Mouse (Mus musculus): Measurements from ENCODE around the gene Ssbp1. TPM values are rescaled to one million over a fixed set of nuclear protein-coding genes. Genes with fewer than 3 reads are reported as not detected.

Gene Ssbp1
- polyA plus RNA-seq (2021; fragmentation: Nextera tagmentation) = 50.0 and 64.3 TPM in 2 replicates
- long read RNA-seq, experiment 1, full-length matches to known transcripts = 39 of 44 reads
- long read RNA-seq, experiment 1, partial matches to known transcripts = 5 of 44 reads
- long read RNA-seq, experiment 1, other reads (novel, unspliced or antisense) = 0 of 44 reads
- long read RNA-seq, experiment 2, full-length matches to known transcripts = 22 of 31 reads
- long read RNA-seq, experiment 2, partial matches to known transcripts = 5 of 31 reads
- long read RNA-seq, experiment 2, other reads (novel, unspliced or antisense) = 4 of 31 reads

DNA sequence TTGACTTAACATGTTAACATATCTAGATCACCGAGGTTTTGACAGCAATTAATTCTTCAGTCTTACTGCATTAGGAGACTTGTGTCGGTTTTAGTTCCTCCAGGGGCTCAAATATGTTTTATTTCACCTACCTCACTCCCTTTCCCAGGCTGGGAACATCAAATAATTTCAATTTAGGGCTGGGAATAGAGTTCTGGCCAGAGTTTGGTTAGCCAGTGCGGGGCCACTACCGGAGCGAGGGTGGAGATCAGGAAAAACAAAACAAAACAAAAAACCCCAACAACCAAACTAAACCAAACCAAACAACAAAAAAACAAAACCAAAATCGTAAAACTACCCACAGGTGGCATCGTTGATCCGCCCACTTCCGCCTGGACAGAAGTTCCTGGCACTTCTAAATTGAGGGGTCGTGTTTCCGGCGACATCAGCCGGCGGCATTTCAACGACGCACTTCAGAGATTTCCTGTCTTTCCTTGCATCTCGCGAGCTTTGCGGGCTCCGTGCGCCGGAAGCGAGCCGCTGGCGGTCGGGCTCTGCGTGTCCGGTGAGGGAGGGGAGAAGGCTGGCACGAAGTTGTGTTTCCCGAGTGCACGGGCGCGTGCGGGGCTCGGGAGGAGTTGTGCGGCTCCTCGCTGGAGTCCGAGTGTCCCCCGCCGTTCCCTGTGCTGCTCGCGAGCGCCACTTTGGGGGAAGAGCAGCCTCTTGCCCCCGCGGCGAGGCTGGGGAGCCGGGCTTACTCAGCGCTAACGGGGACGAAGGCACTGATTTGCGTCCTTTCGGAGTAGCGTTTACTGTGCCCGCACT is at the start of gene Ssbp1:
Gene Ssbp1, plus strand, starts transcription at position 437 of the 804 bp plus-strand sequence.

DNA sequence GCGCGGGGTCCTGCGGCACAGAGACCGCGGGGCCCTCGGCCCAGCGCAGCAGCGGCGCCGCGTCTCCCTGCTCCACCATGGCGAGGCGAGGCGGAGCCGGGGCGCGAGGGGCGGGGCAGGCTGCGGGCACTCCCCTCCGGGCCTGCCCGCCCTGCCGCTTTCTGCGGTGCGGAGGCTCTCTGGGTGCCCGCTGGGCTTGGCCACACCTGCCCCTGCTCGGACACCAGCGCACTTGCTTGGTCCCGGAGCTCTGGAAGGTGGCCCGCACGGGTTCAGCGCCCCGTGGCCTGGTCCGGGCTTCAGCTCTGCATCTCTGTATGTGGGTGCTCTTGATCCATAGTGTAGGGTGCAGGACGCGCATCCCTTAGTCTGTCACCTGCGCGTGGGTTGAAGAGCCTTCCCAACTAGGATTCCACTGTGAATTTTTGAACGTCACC is 35.1 kb upstream of the Ssbp1 start, which contains the start of gene E330009J07Rik:
Gene E330009J07Rik, minus strand, starts transcription at position 89 of the 437 bp plus-strand sequence.

DNA sequence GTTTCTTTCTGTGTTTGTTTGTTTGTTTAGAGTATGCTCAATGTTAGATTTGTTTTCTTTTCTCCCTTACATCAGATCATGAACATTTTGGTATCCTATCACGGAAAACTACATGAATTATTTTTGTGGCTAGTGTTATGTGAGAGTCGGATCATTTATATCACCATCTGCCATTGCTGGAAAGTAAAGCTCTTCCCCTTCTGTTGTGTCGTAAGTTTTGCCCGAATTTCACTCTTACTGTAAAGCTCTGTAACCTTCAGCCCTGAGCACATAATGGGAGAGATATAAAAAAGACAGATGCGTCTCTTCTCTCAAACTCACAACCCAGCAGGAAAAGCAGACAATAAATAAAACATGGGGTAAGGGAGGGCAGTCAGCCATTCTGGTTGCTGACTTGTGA is 32.2 kb upstream of the Ssbp1 start, which contains the start of gene Wee2:
Gene Wee2, plus strand, starts transcription at position 153 of the 400 bp plus-strand sequence.

DNA sequence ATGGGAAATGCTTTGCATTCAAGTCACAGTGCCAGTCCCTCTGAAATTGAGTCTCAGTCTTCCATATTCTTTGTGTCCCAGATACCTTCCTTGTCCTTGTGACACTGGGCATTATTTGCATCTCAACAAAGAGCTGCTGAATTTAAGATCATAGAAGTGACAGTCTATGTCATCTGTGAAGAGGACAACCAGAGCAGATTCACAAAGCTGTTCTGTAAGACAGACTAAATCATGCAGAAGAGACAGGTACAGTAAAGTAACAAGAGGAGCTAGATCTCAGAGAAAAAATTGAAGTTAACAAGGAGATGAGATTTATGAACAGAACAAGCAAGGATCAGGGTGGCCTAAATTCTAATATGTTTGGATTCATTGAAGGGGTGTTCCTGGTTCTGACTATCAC is 19.8 kb downstream of the Ssbp1 start, which contains the start of gene Tas2r137:
Gene Tas2r137, plus strand, starts transcription at position 301 of the 400 bp plus-strand sequence.

DNA sequence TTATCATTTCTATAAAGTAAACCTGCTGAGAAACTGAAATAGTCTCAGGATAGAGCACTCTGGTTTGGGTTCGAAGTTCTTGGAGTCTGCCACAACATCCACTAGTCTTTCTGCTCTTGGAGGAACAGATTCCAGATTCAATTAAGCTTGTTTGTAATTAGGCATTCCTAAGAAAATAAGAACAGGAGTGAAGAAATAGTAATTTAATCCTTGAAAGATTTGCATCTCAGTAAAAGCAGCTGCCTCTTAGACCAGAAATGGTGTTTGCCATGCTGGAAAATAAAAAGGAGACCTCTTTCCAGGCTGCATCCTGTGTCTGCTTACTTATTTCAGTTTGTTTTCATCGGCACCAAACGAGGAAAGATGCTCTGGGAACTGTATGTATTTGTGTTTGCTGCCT is 22.1 kb downstream of the Ssbp1 start, which contains the start of gene Tas2r108:
Gene Tas2r108, plus strand, starts transcription at position 301 of the 400 bp plus-strand sequence.

DNA sequence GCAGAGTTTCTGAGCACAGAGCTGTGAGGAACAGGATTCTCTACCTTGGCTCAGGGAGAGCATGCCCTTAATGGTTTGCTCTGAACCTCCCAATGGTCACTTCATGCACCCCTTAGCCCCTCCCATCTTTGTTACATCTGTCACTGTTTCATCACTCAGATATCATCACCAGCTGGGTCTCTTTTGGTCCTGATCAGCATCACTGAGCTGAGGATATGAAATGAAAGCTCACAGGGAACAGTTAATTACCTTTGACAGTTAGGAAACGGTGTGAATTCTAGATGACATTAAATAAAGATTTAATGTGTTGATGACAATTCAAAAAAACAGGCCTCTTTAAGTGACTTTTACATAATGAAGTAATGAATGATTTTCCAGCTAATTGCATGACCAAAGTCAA is 48.3 kb downstream of the Ssbp1 start, which contains the start of gene Prss37:
Gene Prss37, minus strand, starts transcription at position 101 of the 400 bp plus-strand sequence.

Other genes with a start within 250 kb of the Ssbp1 start
- 37.3 and 37.7 TPM in 2 replicates for gene Agk, start 146.2 kb upstream of the Ssbp1 start, polyA plus RNA-seq (2021; fragmentation: Nextera tagmentation)
- gene E330009J07Rik, start 35.2 kb upstream of the Ssbp1 start, polyA plus RNA-seq (2021; fragmentation: Nextera tagmentation) = 5.4 and 5.9 TPM in 2 replicates
- gene Wee2, start 32.3 kb upstream of the Ssbp1 start, polyA plus RNA-seq (2021; fragmentation: Nextera tagmentation) = not detected in 2 replicates
- not detected in 2 replicates for gene Tas2r137, start 19.9 kb downstream of the Ssbp1 start, polyA plus RNA-seq (2021; fragmentation: Nextera tagmentation)
- gene Tas2r108, start 22.2 kb downstream of the Ssbp1 start, polyA plus RNA-seq (2021; fragmentation: Nextera tagmentation) = not detected in 2 replicates
- gene Prss37, start 48.2 kb downstream of the Ssbp1 start, polyA plus RNA-seq (2021; fragmentation: Nextera tagmentation) = not detected in 2 replicates
- 0.15 TPM in 1 of 2 replicates, not detected in the other for gene Olfr461, start 83.7 kb downstream of the Ssbp1 start, polyA plus RNA-seq (2021; fragmentation: Nextera tagmentation)
- gene Olfr460, start 98.1 kb downstream of the Ssbp1 start, polyA plus RNA-seq (2021; fragmentation: Nextera tagmentation) = not detected in 2 replicates
- 6.5 and 8.1 TPM in 2 replicates for gene Clec5a, start 114.5 kb downstream of the Ssbp1 start, polyA plus RNA-seq (2021; fragmentation: Nextera tagmentation)
- not detected in 2 replicates for gene Tas2r138, start 142.0 kb downstream of the Ssbp1 start, polyA plus RNA-seq (2021; fragmentation: Nextera tagmentation)
- gene Mgam, start 157.5 kb downstream of the Ssbp1 start, polyA plus RNA-seq (2021; fragmentation: Nextera tagmentation) = not detected in 2 replicates